Mouse (Mus musculus): ENCODE results near the gene Pus7. TPM values are rescaled to one million over a fixed set of nuclear protein-coding genes. Genes with fewer than 3 reads are reported as not detected.

Pus7 gene
- polyA plus RNA-seq (2015; fragmentation: Nextera tagmentation; extraction: Ambion mirVana): 17.3 and 17.5 TPM in 2 replicates

GRCm38 (mm10) chr5:23782931-23783877 lies at the start of gene Pus7:
Pus7 (minus strand) TSS chr5:23783711.
- ATAC-seq: peak; percentile 92
- WGBS: under 1% methylated on average over 74 of the region's 86 CpGs
- no peaks in the 10 kb centered on the region for H3K36me3 ChIP-seq

DNA sequence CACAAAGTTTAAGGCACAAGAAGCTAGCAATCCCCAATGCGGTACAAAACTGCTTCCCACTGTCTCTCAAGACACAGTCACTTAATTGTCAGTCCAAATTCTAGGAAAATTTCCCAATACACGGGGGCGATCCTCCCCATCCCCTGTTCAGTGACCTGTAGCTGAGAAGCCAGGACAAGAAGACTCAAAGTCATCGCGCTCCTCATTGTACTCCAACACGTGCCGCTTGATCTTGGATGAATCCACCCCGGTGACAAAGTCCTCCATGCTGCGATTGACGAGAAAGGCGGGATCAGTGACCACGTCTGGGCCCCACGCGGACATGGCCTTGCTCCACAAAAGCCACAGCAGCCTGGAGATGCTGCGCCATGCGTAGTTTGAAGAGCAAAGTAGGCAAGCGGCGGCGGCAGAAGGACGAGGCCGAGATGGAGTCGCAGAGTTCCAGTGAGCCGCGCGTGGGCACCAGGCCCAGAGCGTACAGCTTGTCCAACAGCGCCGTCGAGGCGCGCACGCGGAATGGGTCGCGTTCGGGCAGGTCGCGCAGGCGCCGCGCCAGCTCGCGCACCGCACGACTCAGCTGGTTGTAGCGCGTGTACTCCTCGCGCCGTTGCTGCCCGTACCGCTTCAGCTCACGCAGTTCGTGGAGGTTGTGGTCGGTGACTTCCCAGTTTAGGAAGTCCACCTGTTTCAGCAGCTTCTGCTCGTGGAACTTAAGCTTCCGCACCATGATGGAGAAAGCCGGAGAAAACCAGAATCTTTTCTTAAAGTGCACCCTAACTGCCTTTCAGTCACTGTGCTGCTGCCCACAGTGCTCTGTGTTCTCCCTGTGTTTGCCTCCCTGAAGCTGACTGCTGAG lies 47.6 kb upstream of the Pus7 start:
- ATAC-seq: no peak
- Histone ChIP-seq H3K4me1 (replicated peaks) (no peaks in the 10 kb centered on the region), H3K9ac (replicated peaks) (no peak overlapping the region), H3K9me3 (no peaks in the 10 kb centered on the region), H3K4me3 (replicated peaks) (no peak overlapping the region), H3K4me2 (replicated peaks) (peak overlapping the region; percentile 28), H3K27me3 (peaks cover 27% of the 10 kb centered on the region), H3K27ac (no peak overlapping the region), H3K36me3 (no peaks in the 10 kb centered on the region)
- 51% methylated on average over 58 of the region's 58 CpGs for WGBS

More at GRCm38 (mm10) chr5:23782931-23783877, at the start of gene Pus7:
- H3K4me2 ChIP-seq (replicated peaks): peak within 1 kb of the TSS; percentile 65
- peaks cover 20% of the 10 kb centered on the region for H3K4me1 ChIP-seq (replicated peaks)
- H3K27ac ChIP-seq: peak within 1 kb of the TSS; percentile 47; the same call in 1 of the 2 replicates
- H3K4me3 ChIP-seq (replicated peaks): peak within 1 kb of the TSS; percentile 80
- H3K27me3 ChIP-seq: no peaks in the 10 kb centered on the region
- H3K9me3 ChIP-seq: no peaks in the 10 kb centered on the region
- H3K9ac ChIP-seq (replicated peaks): peak within 1 kb of the TSS; percentile 75

- H3K9me3 ChIP-seq: no peaks in the 10 kb centered on the region
- peaks cover 19% of the 10 kb centered on the region for H3K27me3 ChIP-seq
- no peak overlapping the region for H3K9ac ChIP-seq (replicated peaks)
- no peaks in the 10 kb centered on the region for H3K36me3 ChIP-seq
- no peak for ATAC-seq
- WGBS: 39% methylated on average over 11 of the region's 11 CpGs
- H3K4me3 ChIP-seq (replicated peaks): no peak overlapping the region
- no peaks in the 10 kb centered on the region for H3K4me1 ChIP-seq (replicated peaks)
- no peak overlapping the region for H3K4me2 ChIP-seq (replicated peaks)
- no peak overlapping the region for H3K27ac ChIP-seq
Measured at GRCm38 (mm10) chr5:23826321-23827004, 43.0 kb upstream of the Pus7 start.

GRCm38 (mm10) chr5:23824171-23824733 lies 40.7 kb upstream of the Pus7 start:
- no peaks in the 10 kb centered on the region for H3K4me1 ChIP-seq (replicated peaks)
- H3K36me3 ChIP-seq: peaks cover 12% of the 10 kb centered on the region
- no peak overlapping the region for H3K9ac ChIP-seq (replicated peaks)
- H3K4me2 ChIP-seq (replicated peaks): no peak overlapping the region
- ATAC-seq: no peak
- H3K4me3 ChIP-seq (replicated peaks): no peak overlapping the region
- H3K27me3 ChIP-seq: 0 out of 2 replicates have a peak, but pooled peaks cover 6% of the 10 kb centered on the region
- H3K27ac ChIP-seq: no peak overlapping the region
- 81% methylated on average over 8 of the region's 8 CpGs for WGBS
- H3K9me3 ChIP-seq: no peaks in the 10 kb centered on the region

DNA sequence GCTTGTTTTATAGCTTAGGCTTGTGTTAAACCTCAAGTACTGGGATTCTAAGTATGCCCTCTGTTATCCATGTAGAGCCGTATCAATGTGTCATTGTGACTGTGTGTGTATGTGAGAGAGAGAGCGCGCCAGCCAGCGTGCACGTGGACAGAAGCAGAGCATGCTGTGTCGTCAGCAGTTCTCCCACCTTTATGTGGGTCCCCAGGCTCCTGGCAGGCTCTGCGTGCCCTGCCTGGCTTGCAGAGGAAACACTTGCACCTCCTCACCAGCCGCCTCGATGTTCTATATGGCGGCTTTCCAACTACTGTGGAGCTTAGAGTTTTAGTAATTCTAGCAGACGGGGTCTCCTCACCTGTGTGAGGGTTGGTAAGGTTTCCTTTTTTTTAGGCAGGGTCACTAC lies 38.8 kb upstream of the Pus7 start:
- Histone ChIP-seq H3K9me3 (no peaks in the 10 kb centered on the region), H3K36me3 (peaks cover 26% of the 10 kb centered on the region), H3K9ac (replicated peaks) (no peak overlapping the region), H3K4me2 (replicated peaks) (no peak overlapping the region), H3K4me3 (replicated peaks) (no peak overlapping the region), H3K4me1 (replicated peaks) (no peaks in the 10 kb centered on the region), H3K27me3 (no peaks in the 10 kb centered on the region), H3K27ac (no peak overlapping the region)
- ATAC-seq: no peak
- 79% methylated on average over 11 of the region's 11 CpGs for WGBS

DNA sequence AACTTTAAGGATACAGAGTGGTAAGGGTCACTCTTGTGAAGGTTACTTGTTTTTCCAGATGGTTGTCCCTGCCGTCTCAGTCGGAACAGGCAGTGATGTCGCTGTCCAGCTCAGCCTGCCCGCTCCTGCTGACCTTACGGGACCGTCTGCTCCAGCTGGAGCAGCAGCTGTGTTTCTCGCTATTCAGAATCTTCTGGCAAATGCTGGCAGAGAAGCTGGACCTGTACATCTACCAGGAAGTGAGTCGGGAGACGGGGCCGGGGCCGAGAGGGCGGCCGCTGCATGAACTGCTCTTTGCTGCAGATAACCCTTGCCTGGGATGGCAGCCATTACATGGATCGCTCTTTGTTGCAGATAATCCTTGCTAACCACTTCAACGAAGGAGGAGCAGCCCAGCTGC lies 33.2 kb upstream of the Pus7 start:
- 93% methylated on average over 15 of the region's 15 CpGs for WGBS
- Histone ChIP-seq H3K9ac (replicated peaks) (no peak overlapping the region), H3K4me2 (replicated peaks) (no peak overlapping the region), H3K4me1 (replicated peaks) (no peaks in the 10 kb centered on the region), H3K27ac (no peak overlapping the region), H3K27me3 (no peaks in the 10 kb centered on the region), H3K9me3 (no peaks in the 10 kb centered on the region), H3K4me3 (replicated peaks) (no peak overlapping the region), H3K36me3 (peaks cover 78% of the 10 kb centered on the region)
- no peak for ATAC-seq

- H3K36me3 ChIP-seq: peaks cover 89% of the 10 kb centered on the region
- no peak for ATAC-seq
- no peak overlapping the region for H3K9ac ChIP-seq (replicated peaks)
- WGBS: 41% methylated on average over 5 of the region's 5 CpGs
- no peaks in the 10 kb centered on the region for H3K27me3 ChIP-seq
- H3K4me3 ChIP-seq (replicated peaks): no peak overlapping the region
- H3K4me1 ChIP-seq (replicated peaks): no peaks in the 10 kb centered on the region
- no peak overlapping the region for H3K27ac ChIP-seq
- H3K9me3 ChIP-seq: no peaks in the 10 kb centered on the region
- no peak overlapping the region for H3K4me2 ChIP-seq (replicated peaks)
Measured at GRCm38 (mm10) chr5:23814841-23815240, 31.3 kb upstream of the Pus7 start.

DNA sequence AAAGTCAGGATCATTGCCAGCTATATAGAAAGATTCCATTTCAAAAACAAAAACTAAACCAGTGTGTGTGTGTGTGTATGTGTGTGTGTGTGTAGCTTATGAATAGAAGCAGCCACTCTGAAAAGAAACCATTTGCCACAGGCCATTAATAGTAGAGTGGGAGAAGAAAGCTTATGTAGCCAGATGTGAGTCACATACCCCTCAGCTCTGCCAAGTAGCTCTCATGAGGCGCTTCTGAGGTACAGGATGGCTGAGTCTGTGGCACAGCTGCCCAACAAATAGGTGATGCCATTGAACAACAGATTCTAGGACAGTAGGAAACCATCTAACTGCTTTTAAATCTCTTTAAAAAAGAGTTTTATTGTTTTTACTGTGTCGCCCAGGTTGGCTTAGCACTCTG lies 9.2 kb upstream of the Pus7 start:
- H3K27ac ChIP-seq: no peak overlapping the region
- WGBS: 96% methylated on average over 2 of the region's 2 CpGs
- no peak overlapping the region for H3K9ac ChIP-seq (replicated peaks)
- H3K27me3 ChIP-seq: no peaks in the 10 kb centered on the region
- peaks cover 36% of the 10 kb centered on the region for H3K36me3 ChIP-seq
- H3K4me2 ChIP-seq (replicated peaks): no peak overlapping the region
- H3K9me3 ChIP-seq: no peaks in the 10 kb centered on the region
- H3K4me1 ChIP-seq (replicated peaks): peaks cover 9% of the 10 kb centered on the region
- no peak overlapping the region for H3K4me3 ChIP-seq (replicated peaks)
- ATAC-seq: no peak

GRCm38 (mm10) chr5:23789078-23789612 lies 5.6 kb upstream of the Pus7 start:
- no peak overlapping the region for H3K9ac ChIP-seq (replicated peaks)
- 89% methylated on average over 4 of the region's 4 CpGs for whole genome bisulfite sequencing
- H3K27ac ChIP-seq: no peak overlapping the region
- H3K9me3 ChIP-seq: no peaks in the 10 kb centered on the region
- no peak for ATAC-seq
- no peak overlapping the region for H3K4me2 ChIP-seq (replicated peaks)
- peaks cover 14% of the 10 kb centered on the region for H3K36me3 ChIP-seq
- peaks cover 9% of the 10 kb centered on the region for H3K4me1 ChIP-seq (replicated peaks)
- H3K27me3 ChIP-seq: no peaks in the 10 kb centered on the region
- no peak overlapping the region for H3K4me3 ChIP-seq (replicated peaks)

GRCm38 (mm10) chr5:23788390-23788830 lies 4.9 kb upstream of the Pus7 start:
- peaks cover 10% of the 10 kb centered on the region; the same call in 1 of the 2 replicates for H3K36me3 ChIP-seq
- H3K9me3 ChIP-seq: no peaks in the 10 kb centered on the region
- WGBS: 47% methylated on average over 3 of the region's 3 CpGs
- H3K4me3 ChIP-seq (replicated peaks): peak overlapping the region; percentile 97
- peak overlapping the region; percentile 98 for H3K4me2 ChIP-seq (replicated peaks)
- H3K9ac ChIP-seq (replicated peaks): peak overlapping the region; percentile 93
- H3K4me1 ChIP-seq (replicated peaks): peaks cover 14% of the 10 kb centered on the region
- ATAC-seq: no peak
- H3K27me3 ChIP-seq: no peaks in the 10 kb centered on the region
- no peak overlapping the region for H3K27ac ChIP-seq
